Mouse (Mus musculus) ES-Bruce4 (cell line): ENCODE data around the gene Sox6. TPM values are rescaled to one million over a fixed set of nuclear protein-coding genes. Genes with fewer than 3 reads are reported as not detected.
"Not testable (repeated sequence)": the region's sequence is repeated elsewhere in the genome, so short reads cannot be mapped to it uniquely, and the experiment has no call there.

Experiments used
- H3K27ac ChIP-seq: 2 replicates; pipeline ENCODE4 v1.5.1; 2012; ENCODE audit warnings: low read length, inconsistent platforms; ENCODE audit not compliant: insufficient read depth
- H3K27me3 ChIP-seq: 2 replicates; pipeline ENCODE4 v1.6.1; 2012; ENCODE audit warnings: mild to moderate bottlenecking, low read length, inconsistent platforms; ENCODE audit not compliant: control insufficient read depth, poor library complexity, insufficient read depth, severe bottlenecking
- H3K36me3 ChIP-seq: 2 replicates; pipeline ENCODE4 v1.6.1; 2012; ENCODE audit warnings: inconsistent platforms, mild to moderate bottlenecking, low read length, moderate library complexity; ENCODE audit not compliant: control insufficient read depth, poor library complexity, insufficient read depth, severe bottlenecking
- H3K4me1 ChIP-seq: one replicate; pipeline ENCODE4 v1.8.1; 2011; ENCODE audit warnings: low read length; ENCODE audit not compliant: control insufficient read depth, insufficient read depth
- H3K4me3 ChIP-seq: 2 replicates; pipeline ENCODE4 v1.5.1; 2011; ENCODE audit warnings: low read depth, mild to moderate bottlenecking, low read length
- H3K9ac ChIP-seq: 2 replicates; pipeline ENCODE4 v1.6.1; 2012; ENCODE audit warnings: low read depth, mild to moderate bottlenecking, inconsistent platforms; ENCODE audit not compliant: poor library complexity, severe bottlenecking
- H3K9me3 ChIP-seq: replicated peaks from 2 replicates; pipeline ENCODE4 v1.6.1; 2012; ENCODE audit warnings: mild to moderate bottlenecking, low read length, inconsistent platforms; ENCODE audit not compliant: control insufficient read depth, poor library complexity, insufficient read depth, severe bottlenecking
- CTCF ChIP-seq: IDR thresholded peaks from one replicate; pipeline ENCODE4 v1.8.1; 2011; ENCODE audit warnings: low read depth, low read length
- EP300 ChIP-seq: IDR thresholded peaks from 2 replicates; pipeline ENCODE4 v1.6.1; 2011; ENCODE audit warnings: low read depth, low read length; ENCODE audit not compliant: insufficient read depth
- POLR2A ChIP-seq: IDR thresholded peaks from one replicate; pipeline ENCODE4 v1.8.1; 2011; ENCODE audit warnings: low read length; ENCODE audit not compliant: insufficient read depth
- polyA plus RNA-seq: library from polyadenylated mRNA; stranded (reverse); fragments of >200 nt; gene quantifications from 2 replicates; pipeline ENCODE4 v1.2.4, GENCODE M21; 2011; ENCODE audit warnings: low read depth; ENCODE audit not compliant: missing spikeins, insufficient read depth, insufficient read length

Sox6 gene
- polyA plus RNA-seq, 1 experiment: 0.88 TPM

DNA sequence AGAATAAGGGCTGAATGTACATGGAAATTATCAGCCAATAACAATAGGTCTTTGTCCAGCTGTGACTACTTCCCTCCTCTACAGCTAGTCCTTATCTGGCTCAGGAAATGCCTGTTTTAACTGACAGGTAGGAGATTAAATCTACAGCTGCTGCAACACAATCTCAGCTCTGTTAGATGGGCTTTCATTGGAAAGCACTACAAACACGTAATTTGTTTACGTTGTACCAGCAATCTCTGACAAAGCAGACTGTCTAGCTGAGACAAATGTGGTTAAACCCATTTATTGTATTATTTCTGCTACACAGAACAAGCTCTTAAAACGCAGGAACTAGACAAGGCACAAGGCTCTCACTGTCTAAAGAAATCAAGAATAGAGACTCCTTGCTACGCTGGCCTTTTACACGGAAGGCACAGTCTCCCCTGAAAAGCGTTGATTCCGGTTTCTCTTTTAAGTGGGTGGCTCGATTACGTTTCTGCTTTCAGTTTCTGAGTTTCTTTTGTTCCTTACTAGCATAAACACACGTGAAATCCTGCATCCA is 422.8 kb downstream of the Sox6 start:
- no peaks in the 10 kb centered on the region for H3K9me3 ChIP-seq
- TF ChIP-seq EP300 (no peak), CTCF (no peak), POLR2A (no peak)
- H3K4me1 ChIP-seq: no peaks in the 10 kb centered on the region
- no peak overlapping the region for H3K9ac ChIP-seq
- no peaks in the 10 kb centered on the region for H3K27me3 ChIP-seq
- H3K36me3 ChIP-seq: no peaks in the 10 kb centered on the region
- H3K27ac ChIP-seq: no peak overlapping the region
- no peak overlapping the region for H3K4me3 ChIP-seq

DNA sequence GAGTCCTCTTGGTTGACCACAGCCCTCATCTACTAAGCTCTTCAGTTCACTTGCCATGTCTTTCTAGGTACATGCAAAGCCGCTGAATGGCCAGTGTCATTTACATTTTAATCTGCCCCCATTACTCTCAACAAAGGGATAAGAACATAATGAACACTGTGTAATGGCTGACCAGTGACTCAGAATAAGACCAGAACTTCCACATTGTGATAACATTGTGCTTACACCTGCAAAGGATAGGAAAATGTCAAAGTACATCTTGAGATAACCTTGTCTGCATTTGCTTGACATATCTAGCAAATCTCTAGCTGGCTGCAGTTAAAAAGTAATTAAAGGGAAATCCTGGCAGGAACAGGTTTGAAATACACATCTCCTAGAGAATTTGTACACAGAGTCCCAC is 431.1 kb downstream of the Sox6 start:
- H3K27me3 ChIP-seq: no peaks in the 10 kb centered on the region
- no peaks in the 10 kb centered on the region for H3K9me3 ChIP-seq
- H3K9ac ChIP-seq: no peak overlapping the region
- no peaks in the 10 kb centered on the region for H3K4me1 ChIP-seq
- no peaks in the 10 kb centered on the region for H3K36me3 ChIP-seq
- no peak overlapping the region for H3K27ac ChIP-seq
- no peak overlapping the region for H3K4me3 ChIP-seq
- no peak for TF ChIP-seq EP300
- TF ChIP-seq POLR2A: no peak
- TF ChIP-seq CTCF: no peak

DNA sequence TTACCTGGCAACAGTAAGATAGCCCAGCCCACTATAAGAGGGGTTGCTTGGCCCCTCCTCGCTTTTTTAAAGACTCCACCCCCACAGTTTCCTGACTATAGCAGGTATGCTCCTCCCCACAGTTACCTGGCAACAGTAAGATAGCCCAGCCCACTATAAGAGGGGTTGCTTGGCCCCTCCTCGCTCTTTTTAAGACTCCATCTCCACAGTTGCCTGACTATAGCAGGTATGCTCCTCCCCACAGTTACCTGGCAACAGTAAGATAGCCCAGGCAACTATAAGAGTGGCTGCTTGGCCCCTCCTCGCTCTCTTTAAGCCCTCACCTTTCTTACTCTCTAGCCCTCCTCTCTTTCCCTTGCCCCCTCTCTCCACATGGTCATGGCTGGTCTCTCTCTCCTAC is 432.5 kb downstream of the Sox6 start:
- H3K9ac ChIP-seq, H3K4me3 ChIP-seq, H3K9me3 ChIP-seq, H3K27me3 ChIP-seq, H3K4me1 ChIP-seq, H3K36me3 ChIP-seq, H3K27ac ChIP-seq: not testable (repeated sequence)

DNA sequence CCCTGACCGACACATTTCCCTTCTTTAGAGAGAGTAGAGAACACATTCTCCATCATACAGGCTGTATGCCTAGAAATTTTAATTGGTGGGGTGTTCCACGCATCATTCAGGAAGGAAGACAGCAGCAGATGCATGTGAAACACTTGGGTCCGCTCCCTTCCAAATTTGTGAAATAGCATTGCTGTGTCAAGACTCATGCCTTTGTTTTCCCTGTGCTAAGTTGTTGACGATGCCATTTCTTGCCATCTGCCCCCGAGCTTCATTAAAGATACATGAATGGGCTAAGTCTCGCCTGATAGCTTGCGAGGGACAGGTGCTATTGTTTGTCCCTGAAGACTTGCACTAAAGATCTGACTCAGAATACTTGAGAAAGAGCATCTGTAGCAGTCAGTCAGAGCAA is 433.7 kb downstream of the Sox6 start:
- no peaks in the 10 kb centered on the region for H3K9me3 ChIP-seq
- no peaks in the 10 kb centered on the region for H3K4me1 ChIP-seq
- TF ChIP-seq POLR2A: no peak
- TF ChIP-seq EP300: no peak
- no peak overlapping the region for H3K4me3 ChIP-seq
- no peaks in the 10 kb centered on the region for H3K36me3 ChIP-seq
- H3K27ac ChIP-seq: no peak overlapping the region
- H3K9ac ChIP-seq: no peak overlapping the region
- no peaks in the 10 kb centered on the region for H3K27me3 ChIP-seq

DNA sequence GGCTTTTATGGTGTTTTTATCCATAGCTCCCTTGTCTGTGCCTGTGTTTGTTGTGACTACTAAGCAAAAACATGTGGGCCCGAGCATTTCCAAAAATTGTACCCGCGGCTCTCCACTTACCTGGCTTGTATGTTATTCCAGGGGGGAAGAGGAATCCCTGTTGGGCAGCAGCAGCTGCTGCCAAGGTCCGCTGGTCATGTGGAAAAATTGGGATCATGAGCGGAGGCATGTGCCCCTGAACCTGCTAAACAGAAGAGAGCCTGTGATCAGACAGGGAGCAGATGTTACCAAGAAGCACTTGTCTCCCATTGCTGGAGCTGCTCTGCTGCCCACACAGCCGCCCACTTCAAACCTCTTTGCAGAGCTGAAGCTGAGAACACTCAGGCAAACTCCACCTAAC is 441.2 kb downstream of the Sox6 start:
- H3K27ac ChIP-seq: no peak overlapping the region
- TF ChIP-seq EP300 (no peak), POLR2A (no peak), CTCF (no peak)
- H3K4me3 ChIP-seq: no peak overlapping the region
- no peak overlapping the region for H3K9ac ChIP-seq
- no peaks in the 10 kb centered on the region for H3K9me3 ChIP-seq
- no peaks in the 10 kb centered on the region for H3K27me3 ChIP-seq
- H3K36me3 ChIP-seq: no peaks in the 10 kb centered on the region
- H3K4me1 ChIP-seq: no peaks in the 10 kb centered on the region

DNA sequence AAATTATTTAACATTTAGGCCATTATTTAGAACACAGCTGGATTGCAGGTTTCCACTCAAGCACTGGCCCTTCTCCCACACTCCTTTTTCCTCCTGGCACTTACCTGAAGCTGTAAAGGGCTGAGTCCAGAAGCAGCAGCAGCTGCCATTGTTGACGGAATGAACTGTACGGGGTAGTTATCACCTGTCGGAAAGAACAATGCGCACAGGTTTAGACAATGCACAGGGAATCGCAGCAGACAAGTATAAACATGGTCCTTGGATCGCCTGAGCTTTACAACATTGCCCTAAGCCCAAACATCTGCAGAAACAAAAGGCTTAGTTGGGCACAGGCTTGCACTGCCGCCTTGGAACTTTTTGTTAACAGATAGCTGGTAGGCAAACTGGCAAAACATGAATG is 458.1 kb downstream of the Sox6 start:
- Histone ChIP-seq H3K9me3 (no peaks in the 10 kb centered on the region), H3K27ac (no peak overlapping the region), H3K4me3 (no peak overlapping the region), H3K4me1 (no peaks in the 10 kb centered on the region), H3K36me3 (no peaks in the 10 kb centered on the region), H3K27me3 (no peaks in the 10 kb centered on the region), H3K9ac (no peak overlapping the region)
- TF ChIP-seq EP300: no peak
- no peak for TF ChIP-seq CTCF
- no peak for TF ChIP-seq POLR2A

DNA sequence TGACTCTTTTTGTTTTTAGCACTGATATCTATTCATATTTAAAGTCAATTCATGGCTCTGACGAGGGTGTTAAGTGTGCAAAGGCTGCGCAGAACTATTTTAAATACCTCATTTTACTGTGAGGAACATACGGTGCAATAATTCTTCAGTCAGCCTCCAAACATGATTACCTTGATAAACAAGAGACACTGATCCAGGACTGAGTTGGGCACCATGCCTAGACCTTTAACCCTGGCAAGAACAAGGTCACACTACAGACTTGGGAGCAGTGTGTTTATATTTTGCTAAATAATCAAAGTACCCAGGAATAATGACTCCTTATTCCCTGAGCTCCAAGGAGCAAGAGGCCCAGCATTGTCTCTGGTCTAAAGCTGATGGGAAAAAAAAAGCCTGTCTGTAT is 458.8 kb downstream of the Sox6 start:
- Histone ChIP-seq H3K9me3 (no peaks in the 10 kb centered on the region), H3K9ac (no peak overlapping the region), H3K4me1 (no peaks in the 10 kb centered on the region), H3K27me3 (no peaks in the 10 kb centered on the region), H3K27ac (no peak overlapping the region), H3K4me3 (no peak overlapping the region), H3K36me3 (no peaks in the 10 kb centered on the region)
- TF ChIP-seq EP300 (no peak), POLR2A (no peak), CTCF (no peak)
